Mouse (Mus musculus) limb, embryonic 14.5 days (tissue): ENCODE data around the gene 1700012B09Rik. TPM values are rescaled to one million over a fixed set of nuclear protein-coding genes. Genes with fewer than 3 reads are reported as not detected.

Source experiments
- ATAC-seq: fragments of 200-750 bp; cut with Nextera tagmentation; 2 replicates; pipeline ENCODE4 v1.8.0; 2017; ENCODE audit warnings: low read depth, moderate number of reproducible peaks, moderate TSS enrichment; ENCODE audit not compliant: low FRiP score
- DNase-seq: peaks from one replicate; pipeline ENCODE4 v3.0.0-alpha.2; 2015; ENCODE audit warnings: low spot score
- H3K27ac ChIP-seq: fragments of 300-500 bp; sonication (generic); replicated peaks from 2 replicates; pipeline ENCODE4 v1.5.1; 2014; ENCODE audit warnings: low read depth, mild to moderate bottlenecking, low read length, moderate library complexity, mixed read lengths
- H3K27me3 ChIP-seq: fragments of 300-500 bp; sonication (generic); 2 replicates; pipeline ENCODE4 v1.6.1; 2014; ENCODE audit warnings: low read length, mixed read lengths; ENCODE audit not compliant: control insufficient read depth, insufficient read depth
- H3K36me3 ChIP-seq: fragments of 300-500 bp; sonication (generic); 2 replicates; pipeline ENCODE4 v1.6.1; 2014; ENCODE audit warnings: mild to moderate bottlenecking, low read length, moderate library complexity, mixed read lengths; ENCODE audit not compliant: control insufficient read depth, insufficient read depth
- H3K4me1 ChIP-seq: fragments of 300-500 bp; sonication (generic); 2 replicates; pipeline ENCODE4 v1.6.1; 2014; ENCODE audit warnings: antibody characterized with exemption, low read length, mixed read lengths; ENCODE audit not compliant: control insufficient read depth, insufficient read depth
- H3K4me2 ChIP-seq: fragments of 300-500 bp; sonication (generic); replicated peaks from 2 replicates; pipeline ENCODE4 v1.6.1; 2014; ENCODE audit warnings: low read depth, mild to moderate bottlenecking, low read length, moderate library complexity; ENCODE audit not compliant: severe bottlenecking
- H3K4me3 ChIP-seq: fragments of 300-500 bp; sonication (generic); replicated peaks from 2 replicates; pipeline ENCODE4 v1.5.1; 2014; ENCODE audit warnings: low read length
- H3K9ac ChIP-seq: fragments of 300-500 bp; sonication (generic); 2 replicates; pipeline ENCODE4 v1.6.1; 2014; ENCODE audit warnings: mild to moderate bottlenecking, low read depth, low read length, moderate library complexity; ENCODE audit not compliant: severe bottlenecking
- H3K9me3 ChIP-seq: fragments of 300-500 bp; sonication (generic); 2 replicates; pipeline ENCODE4 v1.6.1; 2016; ENCODE audit warnings: low read length; ENCODE audit not compliant: control insufficient read depth
- POLR2A ChIP-seq: fragments of 200-500 bp; IDR thresholded peaks from 2 replicates; pipeline ENCODE4 v1.8.0; 2012; ENCODE audit warnings: inconsistent platforms, mild to moderate bottlenecking, moderate library complexity, borderline replicate concordance; ENCODE audit not compliant: insufficient read depth, insufficient read length; ENCODE audit errors: extremely low read depth
- WGBS: fragments of 180-500 bp; shearing (Covaris S2); extraction: QIAGEN DNeasy Blood & Tissue Kit; methylation state at CpG from one replicate; pipeline ENCODE4 v1.1.7; 2014; 5-methylcytosine and 5-hydroxymethylcytosine counted together
- polyA plus RNA-seq, 2 experiments: library from polyadenylated mRNA; depleted of rRNA in 1 of 2; stranded (reverse) in 1 of 2; unstranded in 1 of 2; fragments of >200 nt; fragmentation: Nextera tagmentation in 1 of 2; extraction: Ambion mirVana in 1 of 2; gene quantifications; 2 replicates each; pipeline versions ENCODE4 v1.2.1 to v1.2.3; 2012 to 2014

1700012B09Rik gene
- polyA plus RNA-seq, 2 experiments: not detected

DNA sequence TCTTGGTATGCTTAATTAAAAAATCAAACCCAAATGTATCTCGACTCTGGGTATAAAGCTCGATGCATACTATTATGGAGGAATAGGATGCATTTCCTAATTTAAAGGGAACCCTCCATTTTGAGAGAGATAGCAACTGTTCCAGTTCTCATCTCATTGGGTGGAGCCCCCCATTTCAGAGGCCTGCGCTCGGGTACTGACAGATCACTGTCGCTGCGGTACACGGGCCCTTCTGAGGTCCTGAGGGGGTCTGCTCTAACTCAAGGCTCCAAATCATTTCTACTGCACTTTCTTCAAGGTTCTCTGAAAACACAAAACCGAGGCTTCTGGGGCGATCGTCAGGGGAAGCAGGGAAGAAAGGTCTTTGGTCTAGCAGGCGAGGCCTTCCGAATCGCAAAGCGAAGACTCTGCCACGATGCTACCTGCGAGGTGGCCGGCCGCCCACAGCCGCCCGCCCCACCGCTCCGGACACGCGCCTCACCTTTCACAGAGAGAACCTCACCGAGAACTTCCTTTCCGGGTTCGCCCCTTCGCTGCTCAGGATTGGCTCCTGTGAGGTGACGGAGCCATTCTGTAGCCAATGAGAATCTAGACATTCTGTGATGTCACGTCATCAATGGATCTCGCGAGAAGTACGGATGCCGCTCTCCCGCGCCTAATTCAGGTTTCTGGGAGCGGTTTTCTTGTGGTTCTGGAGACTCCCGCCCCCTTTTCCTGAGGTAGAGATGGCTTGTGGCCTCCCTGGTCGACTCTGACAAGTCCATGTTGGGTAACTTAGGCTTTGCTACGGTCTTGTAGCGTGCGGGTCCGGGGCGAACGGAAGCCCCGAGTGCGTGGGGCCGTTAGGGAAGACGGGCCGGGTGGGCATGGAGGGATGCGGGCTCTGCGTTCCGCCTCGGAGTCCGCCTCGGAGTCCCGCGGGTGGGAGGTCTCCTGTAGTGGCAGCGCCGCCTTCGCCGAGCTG lies 13.5 kb upstream of the 1700012B09Rik start, which contains the start of the genes Mre11a and Ankrd49:
Gene Mre11a, plus strand, starts transcription at position 616 of the 964 bp plus-strand sequence.
Gene Ankrd49, minus strand, starts transcription at position 818 of the 964 bp plus-strand sequence.
- WGBS: 2% methylated on average over 62 of the region's 62 CpGs
- Histone ChIP-seq H3K36me3 (peaks cover 44% of the 10 kb centered on the region), H3K27me3 (no peaks in the 10 kb centered on the region), H3K4me2 (peak within 1 kb of the TSS; percentile 80), H3K9me3 (no peaks in the 10 kb centered on the region), H3K9ac (peak within 1 kb of the TSS; percentile 92), H3K27ac (peak within 1 kb of the TSS; percentile 97), H3K4me3 (peak within 1 kb of the TSS; percentile 76), H3K4me1 (peaks cover 4% of the 10 kb centered on the region)
- DNase-seq (peak; percentile 98), ATAC-seq (peak; percentile 99)
- peak; percentile 62; the same call in 1 of the 2 replicates for TF ChIP-seq POLR2A

DNA sequence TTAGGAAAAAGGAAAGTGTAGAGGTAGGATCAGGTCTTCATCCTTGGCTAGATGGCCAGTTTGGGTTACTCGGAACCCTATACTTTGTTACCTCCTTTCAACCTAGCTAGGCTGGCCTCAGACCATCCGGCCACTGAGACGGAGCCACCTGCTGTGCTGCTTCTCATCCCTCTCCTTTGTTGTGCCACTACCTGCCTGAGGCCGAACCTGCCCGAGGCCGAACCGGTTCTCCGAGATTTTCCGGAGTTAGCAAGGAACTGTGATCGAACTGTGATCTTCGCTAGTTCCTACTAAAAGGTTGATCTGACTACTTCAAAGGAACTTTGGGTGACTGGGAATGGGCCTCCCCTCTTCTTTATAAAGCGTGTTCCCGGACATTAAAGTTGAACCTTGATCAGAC lies 7.5 kb upstream of the 1700012B09Rik start:
- TF ChIP-seq POLR2A: no peak
- Histone ChIP-seq H3K9me3 (no peaks in the 10 kb centered on the region), H3K4me2 (no peak overlapping the region), H3K27ac (no peak overlapping the region), H3K4me3 (no peak overlapping the region), H3K36me3 (peaks cover 17% of the 10 kb centered on the region), H3K9ac (no peak overlapping the region), H3K27me3 (no peaks in the 10 kb centered on the region), H3K4me1 (no peaks in the 10 kb centered on the region)
- 37% methylated on average over 13 of the region's 13 CpGs for WGBS
- no peak for DNase-seq
- no peak for ATAC-seq

DNA sequence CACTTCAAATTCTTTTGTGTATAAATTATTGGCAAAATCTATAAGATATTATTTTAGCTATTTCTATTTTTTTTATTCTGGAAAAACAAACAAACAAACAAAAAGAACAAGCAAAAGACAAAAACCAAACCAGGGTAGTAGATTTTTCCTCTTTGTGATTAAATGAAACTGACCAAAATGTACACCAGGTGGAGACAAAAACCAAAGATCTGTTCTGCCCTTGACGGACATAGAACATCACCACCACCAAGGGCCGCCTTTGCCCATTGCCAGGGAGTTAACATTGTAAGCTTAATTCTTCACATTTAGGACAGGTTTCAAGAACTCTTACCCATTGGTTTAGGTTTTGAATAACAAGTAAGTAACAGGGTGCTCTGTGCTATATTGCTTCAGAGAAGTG lies 3.0 kb upstream of the 1700012B09Rik start:
- no peak overlapping the region for H3K4me2 ChIP-seq
- DNase-seq (no peak), ATAC-seq (no peak)
- no peak overlapping the region for H3K27ac ChIP-seq
- H3K4me3 ChIP-seq: no peak overlapping the region
- H3K4me1 ChIP-seq: peaks cover 19% of the 10 kb centered on the region
- no peaks in the 10 kb centered on the region for H3K9me3 ChIP-seq
- H3K27me3 ChIP-seq: no peaks in the 10 kb centered on the region
- H3K36me3 ChIP-seq: no peaks in the 10 kb centered on the region
- WGBS: 33% methylated on average over 2 of the region's 2 CpGs
- TF ChIP-seq POLR2A: no peak
- no peak overlapping the region for H3K9ac ChIP-seq

DNA sequence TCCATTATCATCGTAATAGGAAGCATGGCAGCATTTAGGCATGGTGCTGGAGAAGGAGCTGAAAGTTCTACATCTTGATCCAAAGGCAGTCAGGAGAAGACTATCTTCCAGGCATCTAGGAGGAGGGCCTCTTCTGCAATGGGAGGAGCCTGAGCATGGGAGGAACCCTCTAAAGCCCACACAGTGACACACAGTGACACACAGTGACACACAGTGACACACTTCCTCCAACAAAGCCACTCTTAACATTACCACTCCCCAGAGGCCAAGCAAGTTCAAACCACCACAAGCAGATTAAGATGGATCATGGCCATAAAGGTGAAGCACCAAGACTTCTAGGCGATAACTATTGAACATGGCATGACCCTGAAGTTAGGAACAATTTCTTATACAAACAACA lies 1.2 kb upstream of the 1700012B09Rik start:
- Histone ChIP-seq H3K4me1 (peaks cover 19% of the 10 kb centered on the region), H3K36me3 (no peaks in the 10 kb centered on the region), H3K4me3 (no peak overlapping the region), H3K27ac (no peak overlapping the region), H3K9me3 (no peaks in the 10 kb centered on the region), H3K4me2 (no peak overlapping the region), H3K9ac (no peak overlapping the region), H3K27me3 (no peaks in the 10 kb centered on the region)
- no peak for TF ChIP-seq POLR2A
- 89% methylated on average over 2 of the region's 2 CpGs for WGBS
- ATAC-seq (no peak), DNase-seq (no peak)

DNA sequence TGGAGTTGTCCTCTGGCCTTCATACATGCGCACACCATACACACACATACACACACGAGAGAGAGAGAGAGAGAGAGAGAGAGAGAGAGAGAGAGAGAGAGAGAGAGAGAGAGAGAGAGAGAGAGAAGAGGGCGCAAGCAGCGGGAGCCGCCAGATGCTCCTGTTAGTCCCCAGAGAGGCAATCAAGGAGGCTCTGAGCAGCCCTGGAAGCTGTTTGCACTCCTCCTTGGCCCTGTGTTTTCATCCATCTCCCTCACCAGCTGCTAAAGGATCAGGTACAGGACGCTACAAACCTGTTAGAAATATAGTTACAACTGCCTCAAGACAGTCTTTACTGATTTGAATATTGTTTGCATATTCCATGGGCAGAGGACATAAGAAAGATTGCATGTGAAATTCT lies 1.0 kb downstream of the 1700012B09Rik start:
- no peak overlapping the region for H3K4me3 ChIP-seq
- H3K4me1 ChIP-seq: peaks cover 19% of the 10 kb centered on the region
- H3K27me3 ChIP-seq: no peaks in the 10 kb centered on the region
- H3K9me3 ChIP-seq: no peaks in the 10 kb centered on the region
- no peak overlapping the region for H3K4me2 ChIP-seq
- WGBS: 29% methylated on average over 4 of the region's 6 CpGs
- no peak for TF ChIP-seq POLR2A
- H3K36me3 ChIP-seq: no peaks in the 10 kb centered on the region
- DNase-seq (no peak), ATAC-seq (0 out of 2 replicates have a peak, but pooled peaks have one; percentile 4)
- H3K27ac ChIP-seq: no peak overlapping the region
- no peak overlapping the region for H3K9ac ChIP-seq
